Mouse (Mus musculus): ENCODE measurements around the gene Gm49378.
A peak's percentile ranks its signal among the peaks of the same experiment; 100 is the strongest.

The Gm49378 gene

GRCm38 (mm10) chr14:55629312-55629711 lies 8.4 kb downstream of the Gm49378 start:
- no peak for DNase-seq (ENCODE audit: low spot score)

GRCm38 (mm10) chr14:55628077-55628827 lies 9.4 kb downstream of the Gm49378 start:
- DNase-seq (ENCODE audit: low spot score): no peak

GRCm38 (mm10) chr14:55618486-55619195 lies 19.1 kb downstream of the Gm49378 start:
- no peak for DNase-seq (ENCODE audit: low spot score)

GRCm38 (mm10) chr14:55617822-55618221 lies 19.9 kb downstream of the Gm49378 start, which contains the start of gene Rec8:
Gene Rec8 (plus strand): TSS chr14:55618037.
- DNase-seq (ENCODE audit: low spot score): no peak

GRCm38 (mm10) chr14:55616844-55617243 lies 20.9 kb downstream of the Gm49378 start:
- no peak for DNase-seq (ENCODE audit: low spot score)

GRCm38 (mm10) chr14:55615876-55616275 lies 21.8 kb downstream of the Gm49378 start:
- no peak for DNase-seq (ENCODE audit: low spot score)

GRCm38 (mm10) chr14:55614565-55615178 lies 23.0 kb downstream of the Gm49378 start:
- DNase-seq (ENCODE audit: low spot score): no peak

GRCm38 (mm10) chr14:55613346-55613745 lies 24.3 kb downstream of the Gm49378 start:
- DNase-seq (ENCODE audit: low spot score): no peak

GRCm38 (mm10) chr14:55608339-55608738 lies 29.4 kb downstream of the Gm49378 start:
- no peak for DNase-seq (ENCODE audit: low spot score)

GRCm38 (mm10) chr14:55605743-55606459 lies 31.8 kb downstream of the Gm49378 start:
- DNase-seq (ENCODE audit: low spot score): no peak

- no peak for DNase-seq (ENCODE audit: low spot score)
Observed at GRCm38 (mm10) chr14:55604823-55605222, 32.9 kb downstream of the Gm49378 start.

GRCm38 (mm10) chr14:55603633-55604576 lies 33.8 kb downstream of the Gm49378 start:
- DNase-seq (ENCODE audit: low spot score): peak; percentile 82

GRCm38 (mm10) chr14:55603271-55603632 lies 34.4 kb downstream of the Gm49378 start, which contains the start of gene Irf9:
Gene Irf9 (plus strand): TSS chr14:55603571.
- DNase-seq (ENCODE audit: low spot score): no peak

GRCm38 (mm10) chr14:55598521-55599390 lies 38.9 kb downstream of the Gm49378 start:
- no peak for DNase-seq (ENCODE audit: low spot score)

- DNase-seq (ENCODE audit: low spot score): no peak
Observed at GRCm38 (mm10) chr14:55596036-55596690, 41.5 kb downstream of the Gm49378 start.

GRCm38 (mm10) chr14:55592226-55592625 lies 45.5 kb downstream of the Gm49378 start:
- DNase-seq (ENCODE audit: low spot score): no peak

- DNase-seq (ENCODE audit: low spot score): peak; percentile 86
Observed at GRCm38 (mm10) chr14:55591331-55591891, 46.3 kb downstream of the Gm49378 start, which contains the start of gene Rnf31. Gene Rnf31 (plus strand): TSS chr14:55591708.

- peak; percentile 88 for DNase-seq (ENCODE audit: low spot score)
Observed at GRCm38 (mm10) chr14:55590748-55591330, 46.9 kb downstream of the Gm49378 start, which contains the start of gene Psme2. Gene Psme2 (minus strand): TSS chr14:55591113.

Data from layer of hippocampus, adult 9-10 months (tissue).